Mouse (Mus musculus) ES-E14 (cell line): ENCODE data around the gene Scamp3.

Source experiments
- CHD2 ChIP-seq: IDR thresholded peaks from 2 replicates; pipeline ENCODE4 v1.6.1; 2014; ENCODE audit warnings: mild to moderate bottlenecking, low read depth, low read length, inconsistent platforms
- MAFK ChIP-seq: IDR thresholded peaks from 2 replicates; pipeline ENCODE4 v1.6.1; 2014; ENCODE audit warnings: mild to moderate bottlenecking, low read depth, low read length, inconsistent platforms; ENCODE audit not compliant: insufficient read depth
- ZC3H11A ChIP-seq: IDR thresholded peaks from 2 replicates; pipeline ENCODE4 v1.6.1; 2012; ENCODE audit warnings: low read depth, mild to moderate bottlenecking, inconsistent platforms, low read length, borderline replicate concordance

DNA sequence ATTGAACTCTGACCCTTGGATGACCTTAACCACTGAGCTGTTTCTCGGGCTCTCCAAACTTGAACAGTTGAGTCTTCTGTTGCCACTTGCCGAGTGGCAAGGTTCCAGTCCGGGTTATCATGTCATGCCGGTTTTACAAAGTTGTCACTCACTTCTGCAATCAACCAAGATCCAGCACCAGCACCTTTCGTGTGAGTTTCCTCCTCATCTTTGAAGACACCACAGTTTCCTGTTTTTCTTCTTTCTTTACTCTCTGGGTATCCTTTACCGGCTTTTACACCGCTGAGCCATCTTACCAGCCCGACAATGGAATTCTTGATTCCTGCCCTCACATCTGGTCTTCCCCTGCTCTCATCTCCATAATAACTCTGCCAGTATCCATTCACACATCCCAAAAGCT is 13.2 kb downstream of the Scamp3 start:
- TF ChIP-seq MAFK (no peak), ZC3H11A (no peak), CHD2 (no peak)
